Mouse (Mus musculus) layer of hippocampus, adult 2 months (tissue): ENCODE results near the gene Slc36a2. TPM values are rescaled to one million over a fixed set of nuclear protein-coding genes. Genes with fewer than 3 reads are reported as not detected.

Experiments used
- DNase-seq, 2 experiments: peaks; one replicate each; pipeline ENCODE4 v3.0.0; 2022; ENCODE audit warnings: low spot score in 2 of 2
- H3K27ac ChIP-seq: fragments of 200-600 bp; 2 replicates; pipeline ENCODE4 v1.8.1; 2022
- H3K4me3 ChIP-seq: fragments of 200-600 bp; 2 replicates; pipeline ENCODE4 v1.8.1; 2022; ENCODE audit warnings: mild to moderate bottlenecking
- CTCF ChIP-seq: fragments of 200-600 bp; conservative IDR thresholded peaks from 2 replicates; pipeline ENCODE4 v1.8.1; 2022; ENCODE audit warnings: antibody characterized with exemption, mild to moderate bottlenecking, moderate library complexity
- long read RNA-seq, 2 experiments: library from polyadenylated mRNA; stranded (forward); transcript quantifications; one replicate each; pipeline ENCODE4 v2.0.0; 2021; ENCODE audit warnings: borderline mapping rate in 2 of 2
- total RNA-seq, 2 experiments: library from RNA; stranded (reverse); gene quantifications; 2 replicates each; pipeline ENCODE4 v1.2.3; 2021

The Slc36a2 gene
- under 1 TPM in 1 of 2 experiments, not detected in 1; 0.33 TPM for total RNA-seq
- long read RNA-seq, experiment 1 = 0 reads
- long read RNA-seq, experiment 2 = 0 reads

GRCm38 (mm10) chr11:55184733-55185291, at the start of gene Slc36a2:
Gene Slc36a2 (minus strand): TSS chr11:55185077.
- TF ChIP-seq CTCF = no peak
- DNase-seq = no peak
- Histone ChIP-seq H3K27ac (no peak within 1 kb of the TSS), H3K4me3 (no peak within 1 kb of the TSS)

GRCm38 (mm10) chr11:55234288-55234687, 49.4 kb upstream of the Slc36a2 start:
- no peak for TF ChIP-seq CTCF
- Histone ChIP-seq H3K27ac (no peak overlapping the region), H3K4me3 (no peak overlapping the region)
- DNase-seq = no peak

- TF ChIP-seq CTCF = no peak
- Histone ChIP-seq H3K4me3 (no peak overlapping the region), H3K27ac (no peak overlapping the region)
- DNase-seq = no peak
Measured at GRCm38 (mm10) chr11:55231034-55231433, 46.2 kb upstream of the Slc36a2 start.

- no peak for DNase-seq
- no peak for TF ChIP-seq CTCF
- no peak overlapping the region for H3K27ac ChIP-seq
- no peak overlapping the region for H3K4me3 ChIP-seq
Measured at GRCm38 (mm10) chr11:55221306-55221705, 36.4 kb upstream of the Slc36a2 start.

- Histone ChIP-seq H3K4me3 (no peak overlapping the region), H3K27ac (no peak overlapping the region)
- TF ChIP-seq CTCF = no peak
- no peak for DNase-seq
Measured at GRCm38 (mm10) chr11:55218473-55218872, 33.6 kb upstream of the Slc36a2 start.

- no peak overlapping the region for H3K4me3 ChIP-seq
- peak overlapping the region; percentile 72; the same call in 1 of the 2 replicates for H3K27ac ChIP-seq
- TF ChIP-seq CTCF = no peak
- no peak for DNase-seq
Measured at GRCm38 (mm10) chr11:55217880-55218279, 33.0 kb upstream of the Slc36a2 start.

GRCm38 (mm10) chr11:55217418-55217817, 32.5 kb upstream of the Slc36a2 start:
- DNase-seq = no peak
- no peak overlapping the region for H3K4me3 ChIP-seq
- H3K27ac ChIP-seq = peak overlapping the region; percentile 72
- TF ChIP-seq CTCF = no peak

- peak overlapping the region; percentile 72 for H3K27ac ChIP-seq
- peak in 1 of 2 experiments; percentile 45 for DNase-seq
Measured at GRCm38 (mm10) chr11:55216830-55217229, 32.0 kb upstream of the Slc36a2 start.

GRCm38 (mm10) chr11:55216061-55216460, 31.2 kb upstream of the Slc36a2 start:
- no peak for TF ChIP-seq CTCF
- no peak for DNase-seq
- Histone ChIP-seq H3K27ac (peak overlapping the region; percentile 58), H3K4me3 (no peak overlapping the region)

More at GRCm38 (mm10) chr11:55216830-55217229, 32.0 kb upstream of the Slc36a2 start:
- TF ChIP-seq CTCF = no peak
- no peak overlapping the region for H3K4me3 ChIP-seq

- Histone ChIP-seq H3K27ac (no peak overlapping the region), H3K4me3 (no peak overlapping the region)
- no peak for TF ChIP-seq CTCF
- DNase-seq = no peak
Measured at GRCm38 (mm10) chr11:55214978-55215377, 30.1 kb upstream of the Slc36a2 start.

GRCm38 (mm10) chr11:55214161-55214560, 29.3 kb upstream of the Slc36a2 start:
- DNase-seq = no peak
- Histone ChIP-seq H3K27ac (no peak overlapping the region), H3K4me3 (no peak overlapping the region)
- no peak for TF ChIP-seq CTCF

GRCm38 (mm10) chr11:55213518-55213917, 28.6 kb upstream of the Slc36a2 start:
- no peak for TF ChIP-seq CTCF
- DNase-seq = no peak
- no peak overlapping the region for H3K27ac ChIP-seq
- no peak overlapping the region for H3K4me3 ChIP-seq

GRCm38 (mm10) chr11:55209626-55210353, 24.9 kb upstream of the Slc36a2 start:
- Histone ChIP-seq H3K4me3 (no peak overlapping the region), H3K27ac (no peak overlapping the region)
- no peak for DNase-seq
- TF ChIP-seq CTCF = no peak

GRCm38 (mm10) chr11:55209032-55209431, 24.2 kb upstream of the Slc36a2 start:
- no peak for DNase-seq
- no peak overlapping the region for H3K4me3 ChIP-seq
- no peak for TF ChIP-seq CTCF
- H3K27ac ChIP-seq = no peak overlapping the region
